14 mouse cellular contexts compared by ENCODE assay signal in genomic region chr5:66219692-66220091, GRCm38 (mm10). TPM values are rescaled to one million over a fixed set of nuclear protein-coding genes. Genes with fewer than 3 reads are reported as not detected.
DNase-seq lines count a peak whose midpoint lies in the region; ATAC-seq and TF ChIP-seq lines count a peak whose summit lies in the region.
"Had no signal": no experiment of that assay in that cellular context is flagged by ENCODE, and none has a peak within 500 bp of the region (broad histone marks: within the 10 kb centered on the region; RNA-seq: fewer than 3 reads in every experiment).

No protein-coding gene starts in this region.

- peak overlapping the region; percentile 25; the same call in 1 of the 2 replicates for H3K4me2 ChIP-seq in kidney, embryonic 14.5 days (replicated peaks; ENCODE audit: low read depth, low read length)
- H3K4me2 ChIP-seq: hindbrain, embryonic 14.5 days; limb, embryonic 15.5 days; neural tube, embryonic 15.5 days had no signal

- ATAC-seq in kidney, embryonic 14.5 days (ENCODE audit: low FRiP score, low TSS enrichment): peak; percentile 59; the same call in 1 of the 2 replicates
- ATAC-seq in granulocyte monocyte progenitor cell, adult 5-6 weeks (replicated peaks; ENCODE audit: poor library complexity, severe bottlenecking): peak; percentile 53

- no peak overlapping the region for H3K9ac ChIP-seq in kidney, embryonic 14.5 days (ENCODE audit: low read depth, low read length)
- H3K9ac ChIP-seq: hindbrain, embryonic 14.5 days; limb, embryonic 15.5 days; neural tube, embryonic 15.5 days had no signal

- H3K27ac ChIP-seq in kidney, embryonic 14.5 days (ENCODE audit: low read depth, low read length): no peak overlapping the region
- H3K27ac ChIP-seq in midbrain, embryonic 10.5 days (replicated peaks): no peak overlapping the region
- H3K27ac ChIP-seq in left cerebral cortex, adult 2 months: no peak overlapping the region
- H3K27ac ChIP-seq: hindbrain, embryonic 14.5 days; neural tube, embryonic 15.5 days had no signal

- no peak overlapping the region for H3K4me3 ChIP-seq in kidney, embryonic 14.5 days (ENCODE audit: low read length)
- no peak overlapping the region for H3K4me3 ChIP-seq in midbrain, embryonic 10.5 days
- no peak overlapping the region for H3K4me3 ChIP-seq in left cerebral cortex, adult 2 months
- H3K4me3 ChIP-seq: limb, embryonic 15.5 days; neural tube, embryonic 15.5 days had no signal

- peaks cover 20% of the 10 kb centered on the region; the same call in 1 of the 2 replicates for H3K4me1 ChIP-seq in kidney, embryonic 14.5 days (ENCODE audit: control insufficient read depth, insufficient read depth, low read length)
- peaks cover 11% of the 10 kb centered on the region for H3K4me1 ChIP-seq in midbrain, embryonic 10.5 days

- no peak for TF ChIP-seq CTCF in left cerebral cortex, adult 2 months (IDR thresholded peaks at IDR 0.05)

- no peaks in the 10 kb centered on the region for H3K36me3 ChIP-seq in kidney, embryonic 14.5 days (ENCODE audit: control insufficient read depth, insufficient read depth, low read length)
- H3K36me3 ChIP-seq in midbrain, embryonic 10.5 days: no peaks in the 10 kb centered on the region
- H3K36me3 ChIP-seq: limb, embryonic 15.5 days; neural tube, embryonic 15.5 days had no signal

- no peaks in the 10 kb centered on the region for H3K27me3 ChIP-seq in kidney, embryonic 14.5 days (ENCODE audit: control insufficient read depth, insufficient read depth, low read length)
- no peaks in the 10 kb centered on the region for H3K27me3 ChIP-seq in midbrain, embryonic 10.5 days (ENCODE audit: low read depth, poor library complexity, severe bottlenecking)
- H3K27me3 ChIP-seq: limb, embryonic 15.5 days; neural tube, embryonic 15.5 days had no signal

- intact Hi-C loops in left cerebral cortex, adult 2 months (cut with DNase I): no loop called here

- no peak for DNase-seq in kidney, adult 8-10 months
- DNase-seq in 3T3-L1 (ENCODE audit: low read depth, low spot score): peak; percentile 53
- DNase-seq in NIH3T3 (ENCODE audit: low read depth): peak; percentile 94
- DNase-seq in midbrain, embryonic 10.5 days (ENCODE audit: low spot score): no peak
- no peak for DNase-seq in left cerebral cortex, adult 2 months (ENCODE audit: extremely low spot score in 1 of 2, low spot score in 2 of 2)
- DNase-seq: adrenal gland, postnatal 25 days; cerebellum, adult 9-11 months; kidney, adult 18-20 months; lung, postnatal 10 days had no signal

- 29% methylated on average over 6 of the region's 6 CpGs for WGBS in kidney, embryonic 14.5 days
- WGBS in midbrain, embryonic 10.5 days: 85% methylated on average over 6 of the region's 6 CpGs

- no peaks in the 10 kb centered on the region for H3K9me3 ChIP-seq in kidney, embryonic 14.5 days (ENCODE audit: control insufficient read depth, low read length)
- H3K9me3 ChIP-seq in midbrain, embryonic 10.5 days (replicated peaks): no peaks in the 10 kb centered on the region
- H3K9me3 ChIP-seq: limb, embryonic 15.5 days; neural tube, embryonic 15.5 days had no signal

RNA-seq across cellular contexts. Expression of gene Nsun7, which starts 40.0 kb away (rescaled TPM):
- 0.67 and 0.81 TPM in 2 replicates for polyA plus RNA-seq in kidney, embryonic 14.5 days (2014; fragmentation: Nextera tagmentation; extraction: Ambion mirVana)
- not detected in 2 replicates for total RNA-seq in granulocyte monocyte progenitor cell, adult 5-6 weeks (2014; fragmentation: Nextera tagmentation)
- not detected in 2 replicates for total RNA-seq in granulocyte monocyte progenitor cell, adult 5-6 weeks (2017)
- 0.26 and 0.57 TPM in 2 replicates for polyA plus RNA-seq in midbrain, embryonic 10.5 days (2016; fragmentation: Nextera tagmentation; extraction: Ambion mirVana)
- total RNA-seq in left cerebral cortex, adult 2 months (2021): 1 to 10 TPM; 6.7 to 9.1 TPM

RNA-seq across cellular contexts. Expression of gene Rbm47, which starts 46.8 kb away (rescaled TPM):
- 27.6 and 45.6 TPM in 2 replicates for polyA plus RNA-seq in kidney, embryonic 14.5 days (2014; fragmentation: Nextera tagmentation; extraction: Ambion mirVana)
- total RNA-seq in granulocyte monocyte progenitor cell, adult 5-6 weeks (2014; fragmentation: Nextera tagmentation): 8.9 and 11.7 TPM in 2 replicates
- total RNA-seq in granulocyte monocyte progenitor cell, adult 5-6 weeks (2017): 3.2 and 5.1 TPM in 2 replicates
- polyA plus RNA-seq in midbrain, embryonic 10.5 days (2016; fragmentation: Nextera tagmentation; extraction: Ambion mirVana): 1.3 and 1.9 TPM in 2 replicates
- total RNA-seq in left cerebral cortex, adult 2 months (2021): 1 to 10 TPM; 1.2 to 1.5 TPM

Comparison
In these comparisons a context has a peak if more than half of its experiments do, and no peak if none do; other contexts are left out.
1. DNase-seq: peak in 3T3-L1 (single experiment) and NIH3T3 (single experiment); none in kidney, adult 8-10 months (0 of 2), midbrain, embryonic 10.5 days (single experiment) and left cerebral cortex, adult 2 months (0 of 2).
2. RNA of gene Nsun7, which starts 40.0 kb away (total RNA-seq): 6.7 to 9.1 TPM in left cerebral cortex, adult 2 months; not detected in granulocyte monocyte progenitor cell, adult 5-6 weeks; every median in the first group is over 4 times any median in the second.